8 mouse cellular contexts compared by ENCODE assay signal in genomic region chr11:88718766-88719595, GRCm38 (mm10). TPM values are rescaled to one million over a fixed set of nuclear protein-coding genes. Genes with fewer than 3 reads are reported as not detected.
A peak's percentile ranks its signal among the peaks of the same experiment; 100 is the strongest.
DNase-seq lines count a peak whose midpoint lies in the region; ATAC-seq and TF ChIP-seq lines count a peak whose summit lies in the region.

No protein-coding gene starts in this region.

- H3K36me3 ChIP-seq in embryonic facial prominence, embryonic 10.5 days (replicated peaks), result peaks cover 14% of the 10 kb centered on the region
- peaks cover 18% of the 10 kb centered on the region; the same call in 1 of the 2 replicates for H3K36me3 ChIP-seq in hindbrain, embryonic 10.5 days
- no peaks in the 10 kb centered on the region for H3K36me3 ChIP-seq in lung, embryonic 16.5 days (ENCODE audit: control insufficient read depth, insufficient read depth, low read length)
- no peaks in the 10 kb centered on the region for H3K36me3 ChIP-seq in stomach, embryonic 14.5 days (ENCODE audit: control insufficient read depth, insufficient read depth, low read length)

- H3K9ac ChIP-seq in lung, embryonic 16.5 days (ENCODE audit: low read length), result peak overlapping the region; percentile 73
- peak overlapping the region; percentile 72 for H3K9ac ChIP-seq in stomach, embryonic 14.5 days (replicated peaks; ENCODE audit: low read depth, low read length)

- peaks cover 64% of the 10 kb centered on the region for H3K4me1 ChIP-seq in embryonic facial prominence, embryonic 10.5 days
- H3K4me1 ChIP-seq in hindbrain, embryonic 10.5 days (replicated peaks), result peaks cover 60% of the 10 kb centered on the region
- H3K4me1 ChIP-seq in lung, embryonic 16.5 days (replicated peaks; ENCODE audit: control insufficient read depth, insufficient read depth, low read length), result peaks cover 20% of the 10 kb centered on the region
- H3K4me1 ChIP-seq in stomach, embryonic 14.5 days (ENCODE audit: control insufficient read depth, insufficient read depth, low read length), result peaks cover 23% of the 10 kb centered on the region; the same call in 1 of the 2 replicates

- no peaks in the 10 kb centered on the region for H3K27me3 ChIP-seq in embryonic facial prominence, embryonic 10.5 days (replicated peaks; ENCODE audit: low read depth, poor library complexity, severe bottlenecking)
- H3K27me3 ChIP-seq in hindbrain, embryonic 10.5 days (ENCODE audit: insufficient read depth, poor library complexity, severe bottlenecking), result no peaks in the 10 kb centered on the region; the same call in 1 of the 2 replicates
- H3K27me3 ChIP-seq in lung, embryonic 16.5 days (ENCODE audit: control insufficient read depth, insufficient read depth, low read depth, low read length), result no peaks in the 10 kb centered on the region
- H3K27me3 ChIP-seq in stomach, embryonic 14.5 days (ENCODE audit: control insufficient read depth, insufficient read depth, low read length), result no peaks in the 10 kb centered on the region

- WGBS in embryonic facial prominence, embryonic 10.5 days, result 4% methylated on average over 38 of the region's 38 CpGs
- 4% methylated on average over 38 of the region's 38 CpGs for WGBS in hindbrain, embryonic 10.5 days
- WGBS in lung, embryonic 16.5 days, result 5% methylated on average over 38 of the region's 38 CpGs
- WGBS in stomach, embryonic 14.5 days, result 6% methylated on average over 38 of the region's 38 CpGs

- ATAC-seq in lung, embryonic 16.5 days (ENCODE audit: low read depth), result peak; percentile 46
- peak; percentile 25; the same call in 1 of the 2 replicates for ATAC-seq in stomach, embryonic 14.5 days (ENCODE audit: insufficient number of reproducible peaks, insufficient read depth, low FRiP score, low read depth)

- peak overlapping the region; percentile 89 for H3K4me3 ChIP-seq in gastrocnemius, adult 2 months
- peak overlapping the region; percentile 79 for H3K4me3 ChIP-seq in embryonic facial prominence, embryonic 10.5 days
- peak overlapping the region; percentile 97 for H3K4me3 ChIP-seq in hindbrain, embryonic 10.5 days
- H3K4me3 ChIP-seq in lung, embryonic 16.5 days (ENCODE audit: low read length), result peak overlapping the region; percentile 81
- H3K4me3 ChIP-seq in stomach, embryonic 14.5 days (ENCODE audit: low read depth, low read length), result peak overlapping the region; percentile 93

- H3K27ac ChIP-seq in gastrocnemius, adult 2 months, result peak overlapping the region; percentile 100
- peak overlapping the region; percentile 97 for H3K27ac ChIP-seq in embryonic facial prominence, embryonic 10.5 days (replicated peaks)
- peak overlapping the region; percentile 100 for H3K27ac ChIP-seq in hindbrain, embryonic 10.5 days
- peak overlapping the region; percentile 86 for H3K27ac ChIP-seq in lung, embryonic 16.5 days (ENCODE audit: low read length)
- peak overlapping the region; percentile 85 for H3K27ac ChIP-seq in stomach, embryonic 14.5 days (ENCODE audit: low read length)

- TF ChIP-seq CTCF in gastrocnemius, adult 2 months (IDR thresholded peaks at IDR 0.05), result no peak; the same call in 1 of the 2 replicates

- intact Hi-C loops in gastrocnemius, adult 2 months (cut with DNase I), result loop anchor here (2.0 to 5.0 kb wide), 2 partner anchors 92 to 166 kb away; no protein-coding TSS in a partner anchor

- H3K9me3 ChIP-seq in embryonic facial prominence, embryonic 10.5 days, result no peaks in the 10 kb centered on the region
- no peaks in the 10 kb centered on the region for H3K9me3 ChIP-seq in hindbrain, embryonic 10.5 days
- H3K9me3 ChIP-seq in lung, embryonic 16.5 days (ENCODE audit: control insufficient read depth, low read length), result no peaks in the 10 kb centered on the region
- H3K9me3 ChIP-seq in stomach, embryonic 14.5 days (ENCODE audit: control insufficient read depth, low read depth, low read length), result no peaks in the 10 kb centered on the region

- DNase-seq in gastrocnemius, adult 2 months, result peak; percentile 75
- DNase-seq in gastrocnemius, postnatal 25 days, result no peak
- DNase-seq in CD4-positive helper T cell, adult 2 months (ENCODE audit: low read depth, low spot score), result peak; percentile 66
- DNase-seq in embryonic facial prominence, embryonic 10.5 days (ENCODE audit: low spot score), result no peak
- no peak for DNase-seq in hindbrain, embryonic 10.5 days (ENCODE audit: low spot score)
- no peak for DNase-seq in right cerebral cortex, postnatal 10 days (ENCODE audit: low spot score in 2 of 2)

- peak overlapping the region; percentile 72 for H3K4me2 ChIP-seq in lung, embryonic 16.5 days (ENCODE audit: low read depth, low read length)
- H3K4me2 ChIP-seq in stomach, embryonic 14.5 days (replicated peaks; ENCODE audit: low read depth, low read length), result peak overlapping the region; percentile 80

RNA-seq across cellular contexts. Expression of gene Msi2, which starts 0.7 kb away (rescaled TPM):
- 100 to 1,000 TPM; 169 to 193 TPM for total RNA-seq in gastrocnemius, adult 2 months (2021)
- 100 to 1,000 TPM; 158 TPM for total RNA-seq in gastrocnemius, postnatal 25 days (2021)
- polyA plus RNA-seq in embryonic facial prominence, embryonic 10.5 days (2016; fragmentation: Nextera tagmentation; extraction: Ambion mirVana), result 20.2 and 22.6 TPM in 2 replicates
- 27.3 and 29.9 TPM in 2 replicates for polyA plus RNA-seq in hindbrain, embryonic 10.5 days (2016; fragmentation: Nextera tagmentation; extraction: Ambion mirVana)
- polyA plus RNA-seq in lung, embryonic 16.5 days (2015; fragmentation: Nextera tagmentation; extraction: Ambion mirVana), result 15.1 and 16.4 TPM in 2 replicates
- 17.5 and 17.9 TPM in 2 replicates for polyA plus RNA-seq in stomach, embryonic 14.5 days (2014; fragmentation: Nextera tagmentation; extraction: Ambion mirVana)

Comparison
In these comparisons a context has a peak if more than half of its experiments do, and no peak if none do; other contexts are left out.
1. DNase-seq: peak in gastrocnemius, adult 2 months (single experiment) and CD4-positive helper T cell, adult 2 months (single experiment); none in gastrocnemius, postnatal 25 days (single experiment), embryonic facial prominence, embryonic 10.5 days (single experiment), hindbrain, embryonic 10.5 days (single experiment) and right cerebral cortex, postnatal 10 days (0 of 2).
2. Peak in every context shown above with its lines, with median percentiles within 50 percentile points of each other: H3K27ac ChIP-seq and H3K4me3 ChIP-seq.